Mouse (Mus musculus) ES-E14 (cell line): ENCODE data around the gene Acads.

Experiments
- CHD2 ChIP-seq: IDR thresholded peaks from 2 replicates; pipeline ENCODE4 v1.6.1; 2014; ENCODE audit warnings: mild to moderate bottlenecking, low read depth, low read length, inconsistent platforms
- ZNF384 ChIP-seq: IDR thresholded peaks from 2 replicates; pipeline ENCODE4 v1.6.1; 2012; ENCODE audit warnings: low read depth, low read length, inconsistent platforms

- TF ChIP-seq CHD2 (no peak), ZNF384 (no peak)
Measured at GRCm38 (mm10) chr5:115063391-115063790, 55.8 kb downstream of the Acads start.
